Mouse (Mus musculus) cortical plate, adult 2 months (tissue): ENCODE measurements around the gene Mfap4.

Source experiments
- CTCF ChIP-seq: fragments of 200-500 bp; IDR thresholded peaks from 2 replicates; pipeline ENCODE4 v1.5.1; 2011; ENCODE audit warnings: mild to moderate bottlenecking, control low read depth, low read length; ENCODE audit not compliant: insufficient read depth; ENCODE audit errors: extremely low read depth
- POLR2A ChIP-seq: fragments of 200-500 bp; IDR thresholded peaks from 2 replicates; pipeline ENCODE4 v1.6.1; 2011; ENCODE audit warnings: mild to moderate bottlenecking, low read length, control low read depth; ENCODE audit not compliant: insufficient read depth; ENCODE audit errors: extremely low read depth

DNA sequence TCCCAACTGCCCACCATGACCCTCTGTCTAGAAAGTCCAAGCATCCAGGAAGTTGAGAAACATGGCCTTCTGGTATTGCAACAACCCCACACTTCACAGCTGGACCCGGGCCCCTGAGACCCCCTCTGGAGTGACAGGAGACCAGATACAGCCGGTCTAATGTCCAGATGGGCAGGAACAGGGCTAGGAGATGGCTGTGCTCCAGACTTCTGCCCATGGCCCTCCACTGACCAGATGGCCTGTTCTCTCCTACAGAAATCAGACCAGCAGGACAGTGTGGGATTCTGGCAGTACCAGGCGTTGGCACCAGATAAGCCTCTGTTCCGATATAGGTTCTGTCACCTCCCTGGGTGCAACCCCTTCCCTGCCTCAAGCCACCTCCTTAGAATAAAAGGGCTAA lies 16.7 kb upstream of the Mfap4 start:
- TF ChIP-seq POLR2A (no peak), CTCF (no peak)
